Mouse (Mus musculus): Measurements from ENCODE around the gene Meis1.

The Meis1 gene

DNA sequence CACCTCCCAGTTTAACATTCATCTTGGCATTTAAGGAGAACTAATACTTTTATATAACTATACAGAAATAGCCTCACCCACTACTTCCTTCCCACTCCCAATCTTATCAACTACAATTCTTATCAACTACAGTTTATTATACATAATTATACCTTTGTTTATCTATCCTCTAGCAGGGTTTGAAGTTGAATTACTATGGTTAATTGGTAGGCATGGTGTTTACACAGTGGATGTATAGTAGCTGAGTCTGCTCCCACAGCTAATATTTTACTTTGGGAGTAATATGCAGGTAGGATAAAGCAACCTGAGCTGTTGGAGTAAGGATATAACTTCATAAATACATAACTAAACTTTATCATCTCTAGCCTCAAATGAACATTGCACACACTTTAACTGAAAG lies 188.7 kb downstream of the Meis1 start:
- no peak for DNase-seq (ENCODE audit: low read depth, low spot score)

Data from retina, postnatal 7 days (tissue).